Mouse (Mus musculus) lung, postnatal 0 days (tissue): Measurements from ENCODE around the gene Tbx2. TPM values are rescaled to one million over a fixed set of nuclear protein-coding genes. Genes with fewer than 3 reads are reported as not detected.

Experiments
- ATAC-seq: fragments of 200-750 bp; cut with Nextera tagmentation; 2 replicates; pipeline ENCODE4 v1.8.0; 2017; ENCODE audit warnings: moderate library complexity
- DNase-seq: peaks from one replicate; pipeline ENCODE4 v3.0.0-alpha.2; 2016; ENCODE audit warnings: low spot score
- H3K27ac ChIP-seq: fragments of 300-500 bp; sonication (generic); 2 replicates; pipeline ENCODE4 v1.5.1; 2014; ENCODE audit warnings: antibody characterized with exemption, mild to moderate bottlenecking, low read length, mixed read lengths
- H3K27me3 ChIP-seq: fragments of 300-500 bp; sonication (generic); replicated peaks from 2 replicates; pipeline ENCODE4 v1.6.1; 2014; ENCODE audit warnings: low read length, mixed read lengths; ENCODE audit not compliant: insufficient read depth
- H3K36me3 ChIP-seq: fragments of 300-500 bp; sonication (generic); 2 replicates; pipeline ENCODE4 v1.6.1; 2014; ENCODE audit warnings: low read length, mixed read lengths; ENCODE audit not compliant: insufficient read depth
- H3K4me1 ChIP-seq: fragments of 300-500 bp; sonication (generic); 2 replicates; pipeline ENCODE4 v1.6.1; 2014; ENCODE audit warnings: antibody characterized with exemption, low read depth, low read length, mixed read lengths; ENCODE audit not compliant: insufficient read depth
- H3K4me2 ChIP-seq: fragments of 300-500 bp; sonication (generic); replicated peaks from 2 replicates; pipeline ENCODE4 v1.6.1; 2014; ENCODE audit warnings: low read depth, mild to moderate bottlenecking, low read length, moderate library complexity, mixed read lengths
- H3K4me3 ChIP-seq: fragments of 300-500 bp; sonication (generic); 2 replicates; pipeline ENCODE4 v1.5.1; 2014; ENCODE audit warnings: low read depth, low read length
- H3K9ac ChIP-seq: fragments of 300-500 bp; sonication (generic); replicated peaks from 2 replicates; pipeline ENCODE4 v1.6.1; 2014; ENCODE audit warnings: low read depth, mild to moderate bottlenecking
- H3K9me3 ChIP-seq: fragments of 300-500 bp; sonication (generic); 2 replicates; pipeline ENCODE4 v1.6.1; 2016; ENCODE audit warnings: low read length, mixed read lengths
- CTCF ChIP-seq: IDR thresholded peaks from 2 replicates; pipeline ENCODE4 v1.5.1; 2016; ENCODE audit warnings: antibody characterized with exemption, mild to moderate bottlenecking
- EP300 ChIP-seq: IDR thresholded peaks from 2 replicates; pipeline ENCODE4 v1.6.1; 2016; ENCODE audit warnings: antibody characterized with exemption, mild to moderate bottlenecking, control low read depth
- WGBS: fragments of 180-500 bp; shearing (Covaris S2); extraction: QIAGEN DNeasy Blood & Tissue Kit; methylation state at CpG from one replicate; pipeline ENCODE4 v1.1.7; 2014; 5-methylcytosine and 5-hydroxymethylcytosine counted together
- polyA plus RNA-seq: library from polyadenylated mRNA; unstranded; fragments of >200 nt; fragmentation: Nextera tagmentation; extraction: Ambion mirVana; gene quantifications from 2 replicates; pipeline ENCODE4 v1.2.1, GENCODE M21; 2015

Tbx2 gene
- polyA plus RNA-seq, 1 experiment from 2014 or later = 43.6 TPM

GRCm38 (mm10) chr11:85833761-85834385, 1.5 kb downstream of the Tbx2 start:
- no peak for TF ChIP-seq CTCF
- TF ChIP-seq EP300 = no peak
- Histone ChIP-seq H3K9me3 (no peaks in the 10 kb centered on the region), H3K36me3 (peaks cover 20% of the 10 kb centered on the region), H3K4me2 (peak overlapping the region; percentile 80), H3K4me3 (peak overlapping the region; percentile 63), H3K9ac (peak overlapping the region; percentile 84), H3K27me3 (peaks cover 31% of the 10 kb centered on the region), H3K27ac (peak overlapping the region; percentile 97), H3K4me1 (peaks cover 12% of the 10 kb centered on the region)
- 21% methylated on average over 11 of the region's 11 CpGs for WGBS
- ATAC-seq (no peak), DNase-seq (no peak)

- Histone ChIP-seq H3K4me1 (peaks cover 12% of the 10 kb centered on the region), H3K36me3 (peaks cover 20% of the 10 kb centered on the region), H3K27ac (peak overlapping the region; percentile 97), H3K4me2 (peak overlapping the region; percentile 80), H3K9ac (peak overlapping the region; percentile 84), H3K4me3 (peak overlapping the region; percentile 63), H3K27me3 (peaks cover 34% of the 10 kb centered on the region), H3K9me3 (no peaks in the 10 kb centered on the region)
- ATAC-seq (no peak), DNase-seq (no peak)
- TF ChIP-seq EP300 (no peak), CTCF (no peak)
- WGBS = 30% methylated on average over 17 of the region's 17 CpGs
Observed at GRCm38 (mm10) chr11:85834386-85834931, 2.1 kb downstream of the Tbx2 start.

- Histone ChIP-seq H3K36me3 (peaks cover 25% of the 10 kb centered on the region), H3K9me3 (no peaks in the 10 kb centered on the region), H3K4me2 (peak overlapping the region; percentile 80), H3K27me3 (peaks cover 38% of the 10 kb centered on the region), H3K4me3 (peak overlapping the region; percentile 63), H3K27ac (peak overlapping the region; percentile 97), H3K9ac (peak overlapping the region; percentile 84), H3K4me1 (peaks cover 7% of the 10 kb centered on the region)
- ATAC-seq (no peak), DNase-seq (no peak)
- no peak for TF ChIP-seq EP300
- no peak for TF ChIP-seq CTCF
- WGBS = 27% methylated on average over 9 of the region's 9 CpGs
Observed at GRCm38 (mm10) chr11:85835001-85835752, 2.8 kb downstream of the Tbx2 start.

DNA sequence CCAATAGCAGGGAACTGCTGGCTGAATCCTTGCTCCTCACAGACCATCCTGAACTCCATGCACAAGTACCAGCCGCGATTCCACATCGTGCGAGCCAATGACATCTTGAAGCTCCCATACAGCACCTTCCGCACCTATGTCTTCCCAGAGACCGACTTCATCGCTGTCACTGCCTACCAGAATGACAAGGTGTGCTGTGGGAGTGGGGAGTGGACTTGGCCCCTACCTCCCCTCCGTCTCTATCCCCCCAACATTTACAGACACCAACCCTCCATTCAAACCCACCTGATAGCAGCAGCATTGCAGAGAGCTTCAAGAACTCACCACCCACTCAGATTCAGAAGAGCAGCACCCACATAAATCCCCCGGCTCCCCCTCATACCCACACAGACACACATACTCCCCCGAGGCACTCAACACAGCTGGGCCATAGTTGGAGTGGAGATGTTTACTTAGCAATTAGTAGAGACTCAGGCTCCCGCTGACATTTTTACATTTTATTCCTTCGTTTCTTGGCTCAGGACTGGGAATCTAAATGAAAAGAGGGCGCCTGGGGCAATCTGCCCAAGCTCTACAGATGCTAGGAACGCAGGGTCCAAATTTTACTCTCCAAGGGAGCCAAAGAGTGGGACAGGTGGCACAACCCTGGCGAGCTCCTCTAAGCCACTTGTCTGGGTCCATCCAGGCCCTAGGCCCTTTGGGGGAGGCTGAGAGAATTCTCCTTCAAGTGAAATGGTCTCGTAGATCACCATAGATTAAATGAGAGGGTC, 3.6 kb downstream of the Tbx2 start:
- H3K36me3 ChIP-seq = peaks cover 32% of the 10 kb centered on the region
- no peaks in the 10 kb centered on the region for H3K4me1 ChIP-seq
- DNase-seq (no peak), ATAC-seq (no peak)
- peak overlapping the region; percentile 97 for H3K27ac ChIP-seq
- peaks cover 41% of the 10 kb centered on the region for H3K27me3 ChIP-seq
- WGBS = 18% methylated on average over 16 of the region's 16 CpGs
- no peaks in the 10 kb centered on the region for H3K9me3 ChIP-seq
- peak overlapping the region; percentile 63 for H3K4me3 ChIP-seq
- peak overlapping the region; percentile 84 for H3K9ac ChIP-seq
- TF ChIP-seq EP300 (no peak), CTCF (no peak)
- peak overlapping the region; percentile 80 for H3K4me2 ChIP-seq

DNA sequence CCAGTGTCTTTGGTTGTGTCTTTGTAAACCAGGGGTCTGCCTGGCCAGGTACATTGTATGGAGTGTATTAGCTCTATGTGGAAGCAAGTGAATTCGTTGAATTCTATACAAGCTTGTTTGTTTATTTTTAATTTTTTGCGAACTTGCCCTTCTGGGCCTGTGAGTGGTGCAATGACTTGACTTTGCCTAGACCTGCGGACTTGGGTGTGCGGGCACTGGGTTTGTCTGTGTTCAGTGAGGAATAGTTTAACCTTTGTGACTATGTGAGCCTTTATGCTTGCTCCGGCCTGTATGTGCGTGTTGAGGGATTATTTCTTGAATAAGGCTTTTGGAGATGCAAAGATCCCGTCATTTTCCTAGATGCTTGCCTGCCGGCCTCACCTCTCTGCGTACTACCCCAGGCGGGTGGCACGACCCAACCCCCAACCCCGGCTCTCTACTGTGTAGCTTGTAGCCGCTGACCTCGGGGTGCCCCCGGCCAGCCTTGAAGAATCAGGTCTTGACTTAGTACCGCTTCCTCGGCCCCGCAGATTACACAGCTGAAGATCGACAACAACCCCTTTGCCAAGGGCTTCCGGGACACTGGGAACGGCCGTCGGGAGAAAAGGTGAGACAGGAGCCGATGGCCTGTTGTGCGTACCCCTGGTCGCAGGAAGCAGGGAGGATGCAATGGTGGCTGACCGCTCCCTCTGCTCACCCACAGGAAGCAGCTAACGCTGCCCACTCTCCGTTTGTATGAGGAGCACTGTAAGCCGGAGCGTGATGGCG, 4.4 kb downstream of the Tbx2 start:
- peak overlapping the region; percentile 97 for H3K27ac ChIP-seq
- ATAC-seq = no peak

More for the DNA sequence above, 4.4 kb downstream of the Tbx2 start:
- peak overlapping the region; percentile 63 for H3K4me3 ChIP-seq
- 11% methylated on average over 32 of the region's 32 CpGs for WGBS
- H3K4me2 ChIP-seq = peak overlapping the region; percentile 80
- no peaks in the 10 kb centered on the region for H3K9me3 ChIP-seq
- TF ChIP-seq CTCF = no peak
- TF ChIP-seq EP300 = no peak
- peaks cover 44% of the 10 kb centered on the region for H3K27me3 ChIP-seq
- no peak for DNase-seq
- peaks cover 2% of the 10 kb centered on the region; the same call in 1 of the 2 replicates for H3K4me1 ChIP-seq
- H3K9ac ChIP-seq = peak overlapping the region; percentile 84
- peaks cover 32% of the 10 kb centered on the region for H3K36me3 ChIP-seq
